8 mouse cellular contexts compared by ENCODE assay signal in the genomic region with DNA sequence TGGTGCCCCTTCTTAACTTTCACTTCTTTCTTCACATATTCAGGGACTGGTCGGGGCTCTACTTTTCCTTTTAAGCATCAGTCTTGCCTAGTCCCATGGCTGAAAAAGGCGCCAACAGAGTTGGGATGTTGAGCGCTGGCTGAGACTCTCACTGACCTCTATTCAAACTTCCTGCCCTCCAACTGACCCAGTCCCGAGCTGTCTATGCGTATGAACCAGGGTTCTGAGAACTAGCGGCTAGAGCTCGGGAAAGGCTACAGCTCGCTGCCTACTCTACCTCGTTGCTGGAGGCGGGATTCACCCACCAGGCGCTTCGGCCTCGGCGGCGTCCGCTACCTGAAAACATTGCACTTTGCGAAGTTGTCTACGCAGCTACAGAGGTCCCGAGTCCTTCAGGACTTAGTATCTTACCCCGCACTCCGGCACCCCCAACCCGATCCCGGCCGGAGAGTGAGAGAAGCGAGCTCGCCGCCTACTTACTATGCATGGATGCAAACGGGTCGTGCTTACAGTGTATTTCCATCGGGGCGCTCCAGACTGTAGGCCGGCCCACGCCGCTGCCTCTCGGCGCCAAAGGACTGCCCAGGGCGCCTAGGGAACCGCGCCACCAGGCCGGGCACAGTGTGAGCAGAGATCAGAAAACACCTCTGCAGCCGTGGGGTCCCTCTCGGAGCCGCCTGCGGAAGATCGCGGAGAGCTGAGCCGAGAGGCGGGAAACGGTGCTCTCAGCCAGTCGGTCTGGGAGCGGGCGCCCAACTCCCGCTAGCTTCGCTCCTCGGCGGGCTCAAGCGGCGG. TPM values are rescaled to one million over a fixed set of nuclear protein-coding genes. Genes with fewer than 3 reads are reported as not detected.
DNase-seq lines count a peak whose midpoint lies in the region; ATAC-seq and TF ChIP-seq lines count a peak whose summit lies in the region.

No protein-coding gene starts in this region.

- ATAC-seq in activated CD4-positive, CD25-positive, alpha-beta regulatory T cell, adult 4 months, result no peak
- no peak for ATAC-seq in monocyte, adult 5-6 weeks (replicated peaks; ENCODE audit: insufficient number of reproducible peaks, low FRiP score, low TSS enrichment, poor library complexity, severe bottlenecking)

- H3K36me3 ChIP-seq in spleen, adult 2 months (ENCODE audit: control insufficient read depth, insufficient read depth, low read length), result peaks cover 23% of the 10 kb centered on the region
- no peaks in the 10 kb centered on the region for H3K36me3 ChIP-seq in limb, embryonic 10.5 days

- no peak for TF ChIP-seq CTCF in spleen, adult 2 months (IDR thresholded peaks at IDR 0.05; ENCODE audit: extremely low read depth, insufficient read depth, insufficient read length, insufficient replicate concordance)

- H3K27ac ChIP-seq in spleen, adult 2 months (ENCODE audit: insufficient read depth, low read length), result peak overlapping the region; percentile 80
- no peak overlapping the region for H3K27ac ChIP-seq in limb, embryonic 10.5 days

- H3K4me3 ChIP-seq in spleen, adult 2 months (ENCODE audit: extremely low read depth, insufficient read depth, insufficient read length), result peak overlapping the region; percentile 61
- H3K4me3 ChIP-seq in limb, embryonic 10.5 days, result peak overlapping the region; percentile 50

- DNase-seq in adrenal gland, adult 2 months, result peak; percentile 20
- DNase-seq in adrenal gland, postnatal 10 days, result no peak
- no peak for DNase-seq in spleen, adult 2 months (ENCODE audit: low read depth in 1 of 2, low spot score in 2 of 2)
- no peak for DNase-seq in spleen, adult 18-20 months
- peak; percentile 60 for DNase-seq in limb, embryonic 10.5 days (ENCODE audit: low spot score)
- DNase-seq in retina, postnatal 1 day, result peak; percentile 59

- 2% methylated on average over 55 of the region's 58 CpGs for WGBS in spleen, adult 2 months
- whole genome bisulfite sequencing in limb, embryonic 10.5 days, result under 1% methylated on average over 58 of the region's 58 CpGs

- no peak for TF ChIP-seq POLR2A in spleen, adult 2 months (IDR thresholded peaks at IDR 0.05; ENCODE audit: low read depth, low read length)

- peaks cover 3% of the 10 kb centered on the region; the same call in 1 of the 2 replicates for H3K27me3 ChIP-seq in spleen, adult 2 months (ENCODE audit: control insufficient read depth, insufficient read depth, low read length)
- H3K27me3 ChIP-seq in limb, embryonic 10.5 days (ENCODE audit: low read depth, poor library complexity, severe bottlenecking), result peaks cover 100% of the 10 kb centered on the region

- H3K9me3 ChIP-seq in limb, embryonic 10.5 days (replicated peaks), result no peaks in the 10 kb centered on the region

- peaks cover 20% of the 10 kb centered on the region for H3K4me1 ChIP-seq in spleen, adult 2 months (ENCODE audit: control insufficient read depth, insufficient read depth, insufficient read length)
- peaks cover 19% of the 10 kb centered on the region for H3K4me1 ChIP-seq in limb, embryonic 10.5 days

RNA-seq across cellular contexts. Expression of a gene that starts 7.2 kb away (rescaled TPM):
- total RNA-seq in adrenal gland, adult 2 months (2021), result under 1 TPM; 0.69 to 0.86 TPM
- polyA plus RNA-seq in adrenal gland, adult 2 months (2012; rRNA removed), result 0.56 and 1.0 TPM in 2 replicates
- 1 to 10 TPM; 2.9 to 5.5 TPM for total RNA-seq in adrenal gland, postnatal 10 days (2021)
- 131 and 166 TPM in 2 replicates for polyA plus RNA-seq in spleen, adult 2 months (2012; rRNA removed)
- 0.05 and 0.35 TPM in 2 replicates for polyA plus RNA-seq in limb, embryonic 10.5 days (2016; fragmentation: Nextera tagmentation; extraction: Ambion mirVana)
- 1 to 10 TPM in 1 of 2 experiments, not detected in 1; 2.2 TPM for polyA plus RNA-seq in activated CD4-positive, CD25-positive, alpha-beta regulatory T cell, adult 4 months (2017; shearing (Covaris generic))
- 11.9 to 15.7 TPM (median 14.1 TPM) in 3 replicates for total RNA-seq in monocyte, adult 5-6 weeks (2017)

RNA-seq across cellular contexts. Expression of a gene that starts 52.6 kb away (rescaled TPM):
- total RNA-seq in adrenal gland, adult 2 months (2021), result 10 to 100 TPM; 36.4 to 50.0 TPM
- polyA plus RNA-seq in adrenal gland, adult 2 months (2012; rRNA removed), result 5.0 and 5.4 TPM in 2 replicates
- total RNA-seq in adrenal gland, postnatal 10 days (2021), result 10 to 100 TPM; 28.7 to 51.6 TPM
- polyA plus RNA-seq in spleen, adult 2 months (2012; rRNA removed), result 10.1 and 13.3 TPM in 2 replicates
- 20.2 and 20.5 TPM in 2 replicates for polyA plus RNA-seq in limb, embryonic 10.5 days (2016; fragmentation: Nextera tagmentation; extraction: Ambion mirVana)
- 100 to 1,000 TPM in 1 of 2 experiments, 10 to 100 TPM in 1; 96.7 to 132 TPM for polyA plus RNA-seq in activated CD4-positive, CD25-positive, alpha-beta regulatory T cell, adult 4 months (2017; shearing (Covaris generic))
- 181 to 238 TPM (median 236 TPM) in 3 replicates for total RNA-seq in monocyte, adult 5-6 weeks (2017)

Comparison
In these comparisons a context has a peak if more than half of its experiments do, and no peak if none do; other contexts are left out.
1. DNase-seq: peak in adrenal gland, adult 2 months (single experiment), limb, embryonic 10.5 days (single experiment) and retina, postnatal 1 day (single experiment); none in adrenal gland, postnatal 10 days (single experiment), spleen, adult 2 months (0 of 2) and spleen, adult 18-20 months (0 of 2).
2. RNA of a gene that starts 7.2 kb away (polyA plus RNA-seq): 131 to 166 TPM in spleen, adult 2 months; 2.2 TPM in activated CD4-positive, CD25-positive, alpha-beta regulatory T cell, adult 4 months, 0.56 to 1.0 TPM in adrenal gland, adult 2 months and 0.05 to 0.35 TPM in limb, embryonic 10.5 days; every median in the first group is over 10 times any median in the second.